Mouse (Mus musculus): ENCODE measurements at regions not wholly inside any gene's neighbourhood (a gene's known extent, or its start where the extent isn't known, plus 50 kb on each side); places are given as distances from the start of the nearest gene placed in this dataset.

DNA sequence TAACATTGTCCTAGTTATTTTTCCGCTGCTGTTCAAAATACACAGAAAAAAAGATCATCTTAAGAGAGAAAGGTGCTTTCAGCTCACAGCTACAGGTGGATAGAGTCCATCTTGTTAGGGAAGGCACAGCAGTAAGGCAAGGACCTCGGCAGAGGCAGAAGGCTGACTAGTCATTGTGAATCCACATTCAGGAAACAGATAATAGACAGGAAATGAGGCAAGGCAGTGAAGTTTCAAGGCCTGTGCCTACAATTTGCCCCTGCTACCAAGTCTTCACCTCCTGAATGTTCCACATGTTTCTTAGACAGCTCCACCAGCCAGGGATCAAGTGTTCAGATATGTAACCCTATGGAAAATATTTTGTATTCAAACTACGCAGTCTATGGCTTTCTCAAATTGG lies 122.0 kb upstream of the Spaca1 start:
- no peaks in the 10 kb centered on the region for H3K36me3 ChIP-seq (ENCODE audit: control insufficient read depth, insufficient read depth, low read length, poor library complexity, severe bottlenecking)
- no peaks in the 10 kb centered on the region for H3K27me3 ChIP-seq (ENCODE audit: control insufficient read depth, insufficient read depth, low read length, poor library complexity, severe bottlenecking)
- H3K4me3 ChIP-seq (ENCODE audit: low read depth, low read length), result no peak overlapping the region
- H3K4me1 ChIP-seq (ENCODE audit: control insufficient read depth, insufficient read depth, low read length), result no peaks in the 10 kb centered on the region
- H3K9me3 ChIP-seq (replicated peaks; ENCODE audit: control insufficient read depth, insufficient read depth, low read length, poor library complexity, severe bottlenecking), result peaks cover 3% of the 10 kb centered on the region
- no peak for TF ChIP-seq EP300 (IDR thresholded peaks at IDR 0.05; ENCODE audit: insufficient read depth, low read depth, low read length)
- TF ChIP-seq CTCF (IDR thresholded peaks at IDR 0.05; ENCODE audit: low read depth, low read length), result no peak
- no peak for TF ChIP-seq POLR2A (IDR thresholded peaks at IDR 0.05; ENCODE audit: insufficient read depth, low read length)
- no peak overlapping the region for H3K9ac ChIP-seq (ENCODE audit: low read depth, poor library complexity, severe bottlenecking)
- no peak overlapping the region for H3K27ac ChIP-seq (ENCODE audit: insufficient read depth, low read length)

DNA sequence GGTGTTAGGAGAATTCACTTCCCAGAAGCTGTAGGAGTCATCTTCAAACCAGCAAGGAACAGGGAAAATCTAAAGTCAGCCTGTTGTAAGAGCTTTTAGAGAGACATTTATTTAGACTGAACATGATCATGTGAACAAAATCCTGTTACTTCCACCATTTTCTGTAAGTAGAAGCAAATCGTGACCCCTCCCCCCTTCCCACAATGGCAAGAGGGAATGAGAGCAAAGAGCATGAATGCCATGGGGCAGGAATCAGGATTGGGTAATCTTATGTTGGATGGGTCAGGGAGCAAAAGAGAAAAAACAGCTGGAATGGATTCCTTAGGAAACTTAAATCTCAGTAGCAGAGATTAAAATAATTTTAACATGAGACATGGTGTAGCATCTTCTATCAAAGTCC lies 127.4 kb upstream of the Spaca1 start:
- Histone ChIP-seq H3K4me1 (ENCODE audit: control insufficient read depth, insufficient read depth, low read length) (no peaks in the 10 kb centered on the region), H3K9me3 (replicated peaks; ENCODE audit: control insufficient read depth, insufficient read depth, low read length, poor library complexity, severe bottlenecking) (peaks cover 3% of the 10 kb centered on the region), H3K27me3 (ENCODE audit: control insufficient read depth, insufficient read depth, low read length, poor library complexity, severe bottlenecking) (no peaks in the 10 kb centered on the region), H3K9ac (ENCODE audit: low read depth, poor library complexity, severe bottlenecking) (no peak overlapping the region), H3K27ac (ENCODE audit: insufficient read depth, low read length) (no peak overlapping the region), H3K36me3 (ENCODE audit: control insufficient read depth, insufficient read depth, low read length, poor library complexity, severe bottlenecking) (no peaks in the 10 kb centered on the region), H3K4me3 (ENCODE audit: low read depth, low read length) (no peak overlapping the region)
- TF ChIP-seq EP300 (IDR thresholded peaks at IDR 0.05; ENCODE audit: insufficient read depth, low read depth, low read length), result no peak
- TF ChIP-seq POLR2A (IDR thresholded peaks at IDR 0.05; ENCODE audit: insufficient read depth, low read length), result no peak
- TF ChIP-seq CTCF (IDR thresholded peaks at IDR 0.05; ENCODE audit: low read depth, low read length), result no peak

DNA sequence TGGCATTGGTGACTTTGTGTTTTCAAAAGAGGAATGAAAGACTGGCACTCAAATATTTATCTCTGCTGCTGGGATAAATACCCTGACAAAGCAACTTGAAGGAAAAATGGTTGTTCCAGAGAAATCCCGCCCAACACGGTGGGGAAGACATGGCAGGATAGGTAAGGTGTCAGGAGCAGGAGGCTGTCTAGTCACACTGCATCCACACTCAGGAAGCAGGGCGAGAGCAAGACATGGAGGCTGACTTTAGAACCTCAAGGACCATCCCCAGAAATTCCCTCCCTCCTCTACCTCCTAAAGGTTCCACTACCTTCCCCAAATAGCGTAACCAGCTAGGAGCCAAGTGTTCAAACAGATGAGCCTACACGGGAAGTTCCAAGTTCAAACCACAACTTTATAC lies 136.5 kb upstream of the Spaca1 start:
- no peak overlapping the region for H3K27ac ChIP-seq (ENCODE audit: insufficient read depth, low read length)
- no peak overlapping the region for H3K4me3 ChIP-seq (ENCODE audit: low read depth, low read length)
- H3K27me3 ChIP-seq (ENCODE audit: control insufficient read depth, insufficient read depth, low read length, poor library complexity, severe bottlenecking), result no peaks in the 10 kb centered on the region
- no peaks in the 10 kb centered on the region for H3K36me3 ChIP-seq (ENCODE audit: control insufficient read depth, insufficient read depth, low read length, poor library complexity, severe bottlenecking)
- no peaks in the 10 kb centered on the region for H3K9me3 ChIP-seq (replicated peaks; ENCODE audit: control insufficient read depth, insufficient read depth, low read length, poor library complexity, severe bottlenecking)
- no peak overlapping the region for H3K9ac ChIP-seq (ENCODE audit: low read depth, poor library complexity, severe bottlenecking)
- no peaks in the 10 kb centered on the region for H3K4me1 ChIP-seq (ENCODE audit: control insufficient read depth, insufficient read depth, low read length)
- TF ChIP-seq POLR2A (IDR thresholded peaks at IDR 0.05; ENCODE audit: insufficient read depth, low read length), result no peak
- TF ChIP-seq EP300 (IDR thresholded peaks at IDR 0.05; ENCODE audit: insufficient read depth, low read depth, low read length), result no peak
- no peak for TF ChIP-seq CTCF (IDR thresholded peaks at IDR 0.05; ENCODE audit: low read depth, low read length)

- H3K9ac ChIP-seq (ENCODE audit: low read depth, poor library complexity, severe bottlenecking), result no peak overlapping the region
- H3K9me3 ChIP-seq (replicated peaks; ENCODE audit: control insufficient read depth, insufficient read depth, low read length, poor library complexity, severe bottlenecking), result no peaks in the 10 kb centered on the region
- no peak overlapping the region for H3K4me3 ChIP-seq (ENCODE audit: low read depth, low read length)
- H3K4me1 ChIP-seq (ENCODE audit: control insufficient read depth, insufficient read depth, low read length), result no peaks in the 10 kb centered on the region
- no peak overlapping the region for H3K27ac ChIP-seq (ENCODE audit: insufficient read depth, low read length)
- H3K36me3 ChIP-seq (ENCODE audit: control insufficient read depth, insufficient read depth, low read length, poor library complexity, severe bottlenecking), result no peaks in the 10 kb centered on the region
- no peak for TF ChIP-seq POLR2A (IDR thresholded peaks at IDR 0.05; ENCODE audit: insufficient read depth, low read length)
- TF ChIP-seq CTCF (IDR thresholded peaks at IDR 0.05; ENCODE audit: low read depth, low read length), result no peak
- TF ChIP-seq EP300 (IDR thresholded peaks at IDR 0.05; ENCODE audit: insufficient read depth, low read depth, low read length), result no peak
- H3K27me3 ChIP-seq (ENCODE audit: control insufficient read depth, insufficient read depth, low read length, poor library complexity, severe bottlenecking), result no peaks in the 10 kb centered on the region
Measured at GRCm38 (mm10) chr4:34203193-34203848, 153.3 kb upstream of the Spaca1 start.

DNA sequence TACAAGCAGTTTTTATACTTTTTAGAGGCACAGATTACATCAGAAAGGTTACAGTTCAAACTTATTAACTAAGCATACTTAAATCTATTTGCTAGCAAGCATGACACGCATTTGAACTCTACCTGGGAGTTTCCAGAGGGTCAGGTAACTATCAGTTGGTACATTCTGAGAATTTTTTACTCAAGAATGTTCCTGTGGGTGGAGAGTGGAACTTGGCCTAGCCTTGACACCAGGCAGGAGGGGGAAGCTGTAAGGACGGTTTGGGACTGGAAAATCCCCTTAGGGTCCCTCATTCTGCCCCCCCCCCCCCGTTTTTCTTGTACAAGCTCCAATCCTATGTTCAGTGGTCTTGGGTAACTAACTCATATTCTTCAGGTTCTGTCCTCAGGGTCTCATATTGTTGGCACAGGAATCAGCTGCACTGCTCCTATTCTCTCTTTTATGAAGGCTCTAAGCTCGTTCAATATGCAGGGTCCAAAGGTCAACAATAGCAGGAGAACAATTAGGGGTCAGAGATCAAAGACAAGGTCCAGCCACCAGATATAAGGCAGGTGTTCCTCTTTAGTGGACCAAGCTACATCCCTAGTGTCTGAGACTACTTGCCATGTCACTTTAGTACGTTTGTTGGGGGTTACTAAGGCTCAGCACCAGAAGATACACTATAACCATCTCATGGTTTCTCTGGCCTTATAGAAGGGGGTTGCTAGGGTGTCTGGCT lies 159.3 kb upstream of the Spaca1 start:
- peaks cover 3% of the 10 kb centered on the region; the same call in 1 of the 2 replicates for H3K9me3 ChIP-seq (replicated peaks; ENCODE audit: control insufficient read depth, insufficient read depth, low read length, poor library complexity, severe bottlenecking)
- no peak overlapping the region for H3K27ac ChIP-seq (ENCODE audit: insufficient read depth, low read length)
- TF ChIP-seq EP300 (IDR thresholded peaks at IDR 0.05; ENCODE audit: insufficient read depth, low read depth, low read length) (no peak), CTCF (IDR thresholded peaks at IDR 0.05; ENCODE audit: low read depth, low read length) (no peak), POLR2A (IDR thresholded peaks at IDR 0.05; ENCODE audit: insufficient read depth, low read length) (no peak)
- no peaks in the 10 kb centered on the region for H3K27me3 ChIP-seq (ENCODE audit: control insufficient read depth, insufficient read depth, low read length, poor library complexity, severe bottlenecking)
- no peak overlapping the region for H3K9ac ChIP-seq (ENCODE audit: low read depth, poor library complexity, severe bottlenecking)
- H3K4me3 ChIP-seq (ENCODE audit: low read depth, low read length), result no peak overlapping the region
- H3K36me3 ChIP-seq (ENCODE audit: control insufficient read depth, insufficient read depth, low read length, poor library complexity, severe bottlenecking), result no peaks in the 10 kb centered on the region
- no peaks in the 10 kb centered on the region for H3K4me1 ChIP-seq (ENCODE audit: control insufficient read depth, insufficient read depth, low read length)

GRCm38 (mm10) chr4:34213731-34214130 lies 163.7 kb upstream of the Spaca1 start:
- no peak for TF ChIP-seq EP300 (IDR thresholded peaks at IDR 0.05; ENCODE audit: insufficient read depth, low read depth, low read length)
- TF ChIP-seq CTCF (IDR thresholded peaks at IDR 0.05; ENCODE audit: low read depth, low read length), result no peak
- no peak for TF ChIP-seq POLR2A (IDR thresholded peaks at IDR 0.05; ENCODE audit: insufficient read depth, low read length)
- H3K36me3 ChIP-seq (ENCODE audit: control insufficient read depth, insufficient read depth, low read length, poor library complexity, severe bottlenecking), result no peaks in the 10 kb centered on the region

More at GRCm38 (mm10) chr4:34213731-34214130, 163.7 kb upstream of the Spaca1 start:
- Histone ChIP-seq H3K9me3 (replicated peaks; ENCODE audit: control insufficient read depth, insufficient read depth, low read length, poor library complexity, severe bottlenecking) (peaks cover 3% of the 10 kb centered on the region; the same call in 1 of the 2 replicates), H3K4me1 (ENCODE audit: control insufficient read depth, insufficient read depth, low read length) (no peaks in the 10 kb centered on the region), H3K27ac (ENCODE audit: insufficient read depth, low read length) (no peak overlapping the region), H3K27me3 (ENCODE audit: control insufficient read depth, insufficient read depth, low read length, poor library complexity, severe bottlenecking) (no peaks in the 10 kb centered on the region), H3K4me3 (ENCODE audit: low read depth, low read length) (no peak overlapping the region), H3K9ac (ENCODE audit: low read depth, poor library complexity, severe bottlenecking) (no peak overlapping the region)
